Mouse (Mus musculus): ENCODE measurements at regions not wholly inside any gene's neighbourhood (a gene's known extent, or its start where the extent isn't known, plus 50 kb on each side); places are given as distances from the start of the nearest gene placed in this dataset.

DNA sequence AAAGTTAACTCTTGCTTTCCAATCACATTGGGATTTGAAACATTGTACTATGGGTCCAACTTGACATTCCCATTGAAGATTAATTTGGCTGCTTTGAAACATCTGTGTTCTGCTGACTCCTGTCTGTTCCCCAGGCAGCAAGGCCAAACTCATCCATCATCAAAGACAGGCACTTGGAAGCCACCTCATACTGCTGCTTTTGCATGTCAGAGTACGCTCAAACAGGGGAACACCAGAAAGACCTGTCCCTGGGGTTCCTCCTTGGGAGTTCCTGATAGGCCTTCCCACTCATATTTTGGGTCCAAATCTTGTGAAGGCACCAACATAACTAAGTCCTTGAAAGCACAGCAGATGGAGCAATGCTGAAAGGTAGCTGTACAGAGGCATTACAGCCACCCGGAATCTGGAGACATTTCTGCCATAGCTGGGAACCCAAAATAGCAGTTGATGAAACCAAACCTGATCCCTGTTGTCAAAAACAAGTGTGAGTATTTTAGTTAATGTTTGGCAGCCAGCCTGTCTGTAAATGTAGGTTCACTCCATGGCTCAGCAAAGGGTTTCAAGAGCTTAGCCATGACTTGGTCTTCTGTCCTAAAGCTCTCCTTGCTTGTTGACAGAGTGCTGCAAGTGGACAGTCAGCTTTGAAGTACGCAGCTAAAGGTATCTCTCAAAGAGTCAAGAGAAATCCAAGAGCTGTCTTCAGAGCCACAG lies 147.0 kb upstream of the Spag17 start:
- no peak for DNase-seq

DNA sequence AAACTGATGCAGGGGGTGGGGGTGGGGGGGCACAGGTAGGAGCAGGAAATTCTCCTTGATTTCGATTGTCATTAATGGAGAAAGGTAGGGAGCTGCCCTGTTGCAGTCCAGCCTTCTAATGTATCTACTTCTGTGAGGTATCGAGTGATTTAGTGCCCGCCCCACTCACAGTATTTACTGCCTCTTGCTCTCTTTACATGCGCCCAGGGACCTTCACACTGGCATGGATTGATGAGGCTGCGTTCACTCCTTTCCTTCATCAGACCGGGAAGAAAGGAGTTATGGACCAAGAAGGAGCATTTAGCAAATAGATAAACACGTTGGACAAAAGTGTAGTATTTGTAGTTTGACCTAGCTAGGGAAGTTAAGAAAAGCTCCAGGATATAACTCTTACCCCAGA lies 145.6 kb upstream of the Spag17 start:
- no peak for DNase-seq

DNA sequence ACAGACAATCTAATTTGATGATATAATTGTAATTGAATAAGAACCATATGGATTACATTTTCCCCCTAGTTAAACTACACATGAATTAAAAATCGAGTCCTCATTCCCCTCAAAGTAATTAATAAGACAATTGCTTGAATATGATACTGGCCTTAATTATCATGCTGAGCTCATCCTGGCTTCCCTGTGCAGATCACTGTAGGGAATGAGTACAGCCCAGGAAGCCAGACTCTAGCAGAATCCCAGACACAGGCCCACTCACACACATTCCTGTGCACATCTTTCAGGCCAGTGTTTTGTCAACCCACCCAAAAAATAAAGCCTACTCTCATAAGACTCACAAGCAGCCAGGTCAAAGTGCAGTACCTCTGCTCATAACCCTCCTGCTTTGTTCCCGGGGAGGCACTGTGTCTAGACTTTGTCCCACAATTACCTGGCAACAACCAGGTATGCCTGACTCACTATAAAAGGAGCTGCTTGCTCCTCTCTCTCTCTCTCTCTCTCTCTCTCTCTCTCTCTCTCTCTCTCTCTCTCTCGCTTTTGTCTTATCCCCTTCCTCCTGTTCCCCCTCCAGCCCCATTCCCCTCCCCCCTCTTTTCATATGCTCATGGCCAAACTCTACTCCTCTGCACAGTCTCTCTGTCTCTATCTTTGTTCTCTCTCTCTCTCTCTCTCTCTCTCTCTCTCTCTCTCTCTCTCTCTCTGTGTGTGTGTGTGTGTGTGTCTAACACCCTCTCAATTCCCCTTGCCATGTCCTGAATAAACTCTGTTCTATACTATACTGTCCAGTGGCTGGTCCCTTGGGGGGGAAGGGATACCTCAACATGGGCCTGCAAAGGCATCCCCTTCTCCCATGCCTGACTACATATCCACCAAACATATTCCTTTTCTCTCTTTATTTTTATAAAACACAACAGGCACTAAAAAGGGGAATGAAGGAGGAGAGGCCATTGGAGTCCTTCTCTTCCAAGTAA lies 143.7 kb upstream of the Spag17 start:
- no peak for DNase-seq

DNA sequence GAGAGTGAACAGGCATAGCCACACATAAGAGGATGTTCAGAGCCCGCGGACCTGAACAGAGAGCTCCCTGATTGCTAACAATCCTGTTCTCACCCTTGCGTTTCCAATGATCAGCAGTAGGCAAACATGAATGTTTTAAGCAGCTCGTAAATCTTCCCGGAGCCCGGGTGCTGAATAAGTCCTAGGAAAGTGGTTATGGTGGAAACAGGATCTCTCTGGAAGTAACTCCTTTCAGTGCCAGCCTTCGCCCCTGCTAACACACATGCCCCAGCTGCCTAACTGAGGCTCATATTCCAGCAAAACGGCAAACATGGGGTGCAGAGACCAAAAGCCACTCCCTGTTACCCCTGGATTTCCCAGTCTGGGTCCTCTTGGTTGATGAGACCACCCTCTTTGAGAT lies 135.5 kb upstream of the Spag17 start:
- no peak for DNase-seq

DNA sequence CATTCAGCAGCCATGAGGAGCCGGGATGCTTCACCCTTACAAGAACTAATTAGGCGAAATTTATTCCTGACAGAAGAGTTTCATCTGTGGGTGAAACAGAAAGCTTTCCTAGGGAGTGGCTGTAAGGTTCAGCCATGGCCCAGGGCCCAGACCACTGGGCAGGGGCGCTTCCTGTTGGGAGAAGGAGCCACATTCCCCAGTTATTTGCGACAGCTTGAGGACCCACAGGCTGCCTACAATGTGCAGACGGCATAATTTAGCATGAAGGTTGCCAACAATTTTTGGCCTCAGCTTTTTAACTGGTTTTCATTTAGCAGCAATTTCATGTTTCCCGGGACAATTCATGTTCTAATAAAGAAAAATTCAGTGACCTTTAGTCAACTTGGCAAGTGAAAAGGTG lies 106.7 kb upstream of the Spag17 start:
- no peak for DNase-seq

DNA sequence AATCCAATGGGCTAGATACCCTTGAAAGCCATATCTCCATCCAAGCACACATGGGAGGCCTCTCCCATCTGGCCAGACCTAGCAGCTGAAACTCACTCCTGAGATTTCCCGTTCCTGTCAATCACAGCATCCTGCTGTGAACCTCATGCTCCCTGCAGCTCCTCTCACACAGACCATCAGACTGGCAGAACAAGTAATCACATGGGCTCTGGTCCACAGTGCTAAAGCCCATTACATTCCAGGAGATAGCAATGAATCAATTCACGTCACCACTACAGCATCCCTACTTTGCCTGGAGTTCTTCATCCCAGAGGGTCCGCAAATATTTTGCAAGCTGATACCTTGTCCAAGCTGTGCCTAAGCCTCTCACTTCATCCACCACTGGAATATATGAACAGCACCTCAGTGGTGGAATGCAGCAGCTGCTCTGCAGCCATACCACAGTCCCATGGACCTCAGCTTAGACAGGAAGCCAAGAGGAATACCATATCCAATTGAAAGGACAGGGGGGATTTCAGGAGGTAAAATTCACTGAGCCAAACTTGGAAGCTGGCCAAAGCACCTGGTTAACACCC lies 99.2 kb upstream of the Spag17 start:
- DNase-seq, result no peak

DNA sequence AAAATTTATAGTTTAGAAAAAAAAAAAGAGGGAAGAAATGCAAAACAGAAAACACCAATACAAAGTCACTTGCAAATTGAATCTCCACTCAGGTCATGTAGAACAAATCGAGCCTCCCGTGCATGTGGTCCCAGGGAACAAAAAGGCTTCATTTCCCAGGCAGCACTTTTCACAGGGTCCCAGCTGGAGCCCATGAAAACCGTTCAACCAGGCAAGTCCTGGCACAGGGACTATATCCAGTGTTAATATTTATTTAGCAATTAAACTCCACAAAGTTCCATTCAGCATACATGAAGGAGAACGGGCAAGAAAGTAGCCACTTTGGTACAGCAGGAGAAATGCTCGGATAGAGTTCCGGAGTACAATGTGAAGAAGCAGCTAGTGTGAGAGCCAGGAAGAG lies 93.9 kb upstream of the Spag17 start:
- peak; percentile 61 to 76 for DNase-seq

DNA sequence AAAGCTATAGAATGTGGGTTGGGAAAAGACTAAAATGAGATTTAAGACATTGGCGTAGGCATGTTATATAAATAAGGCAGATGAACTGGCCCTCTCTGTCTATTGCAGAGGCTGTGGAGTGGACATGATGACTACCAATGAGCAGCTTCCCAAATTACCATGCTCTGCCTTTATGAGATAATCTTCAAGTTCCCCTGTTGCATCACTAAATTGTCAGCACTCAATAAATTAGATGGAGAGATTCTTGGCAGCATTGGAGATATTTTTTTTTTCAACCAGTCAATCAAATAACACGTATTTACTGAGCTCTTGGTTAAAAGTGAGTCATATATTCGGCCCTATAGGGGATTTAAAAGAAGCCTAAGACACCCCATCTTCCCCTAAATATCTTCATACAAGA lies 91.6 kb upstream of the Spag17 start:
- DNase-seq, result no peak

DNA sequence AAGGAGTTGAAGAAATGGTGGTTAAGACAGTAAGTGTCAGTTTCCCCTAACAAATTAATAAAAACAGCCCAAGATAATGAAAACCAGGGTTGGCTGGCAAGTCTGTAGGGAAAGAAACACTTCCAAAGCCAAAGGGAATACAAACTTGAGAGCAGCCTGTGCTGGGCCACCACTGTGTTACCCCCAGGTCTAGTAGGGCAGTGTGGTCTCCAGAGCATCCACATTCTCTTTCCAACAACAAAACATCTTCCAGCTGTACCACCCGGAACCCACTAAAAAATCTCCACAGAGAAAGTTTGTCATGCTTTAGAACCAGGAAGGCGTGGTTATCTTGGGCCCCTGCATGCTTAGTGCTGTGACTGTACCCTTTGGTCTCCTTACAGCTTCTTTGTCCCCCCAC lies 89.4 kb upstream of the Spag17 start:
- DNase-seq, result no peak

DNA sequence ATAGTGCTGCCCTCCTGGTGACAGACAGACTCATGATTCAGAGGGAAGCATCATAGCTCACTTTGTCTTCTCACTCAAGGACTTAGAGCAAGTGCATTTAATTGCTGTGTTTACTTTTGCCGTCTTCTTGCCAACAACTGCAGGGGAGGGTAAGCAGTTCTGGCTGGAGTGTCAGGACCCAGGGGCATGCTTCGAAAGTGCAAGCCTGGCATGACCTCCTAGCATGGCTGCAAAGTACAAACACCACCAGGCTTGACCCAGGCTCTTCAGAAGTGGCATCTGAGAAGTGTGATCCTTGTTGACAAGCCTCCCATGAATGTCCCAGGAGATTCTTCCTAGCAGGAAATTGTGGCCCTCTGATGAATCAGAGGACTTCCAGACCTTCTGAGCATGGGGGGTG lies 87.4 kb upstream of the Spag17 start:
- DNase-seq, result peak; percentile 11 to 70

DNA sequence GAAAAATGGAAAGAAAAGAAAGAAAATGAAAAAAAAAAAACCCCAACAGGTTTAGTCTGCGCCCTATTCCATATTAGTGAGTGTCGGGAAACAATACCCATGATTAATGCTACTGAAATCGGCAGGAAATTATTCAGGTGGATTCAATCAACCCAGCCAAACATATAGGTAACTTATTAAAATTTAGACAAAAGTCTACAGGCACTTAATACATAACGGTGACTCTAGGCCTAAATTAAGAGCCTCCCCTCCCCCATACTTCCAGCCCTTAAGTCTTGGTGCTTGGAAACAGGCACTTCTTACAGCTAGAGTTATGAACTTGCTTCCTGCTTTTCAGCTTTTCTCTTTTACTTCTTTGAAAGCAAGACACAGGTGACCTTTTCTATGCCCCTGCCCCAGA lies 74.7 kb upstream of the Spag17 start:
- DNase-seq, result no peak

DNA sequence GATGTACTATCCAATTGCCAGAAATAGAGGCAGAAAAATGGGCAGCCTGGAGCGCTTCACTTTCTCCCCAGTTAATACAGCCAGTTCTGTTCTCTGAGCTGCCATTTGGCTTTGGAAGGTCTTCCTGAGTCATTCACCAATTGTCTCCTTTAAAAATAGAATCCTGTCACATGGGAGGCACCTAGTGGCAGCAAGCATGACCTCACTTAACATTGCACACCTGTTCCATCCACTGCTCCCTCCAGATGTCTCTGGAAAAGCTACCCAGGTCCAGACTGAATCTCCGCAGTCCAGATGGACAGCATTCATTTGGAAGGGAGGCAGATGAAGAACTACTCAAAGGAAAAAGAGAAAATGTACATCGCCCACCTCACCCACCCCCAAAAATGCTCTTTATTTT lies 73.9 kb upstream of the Spag17 start:
- DNase-seq, result no peak

DNA sequence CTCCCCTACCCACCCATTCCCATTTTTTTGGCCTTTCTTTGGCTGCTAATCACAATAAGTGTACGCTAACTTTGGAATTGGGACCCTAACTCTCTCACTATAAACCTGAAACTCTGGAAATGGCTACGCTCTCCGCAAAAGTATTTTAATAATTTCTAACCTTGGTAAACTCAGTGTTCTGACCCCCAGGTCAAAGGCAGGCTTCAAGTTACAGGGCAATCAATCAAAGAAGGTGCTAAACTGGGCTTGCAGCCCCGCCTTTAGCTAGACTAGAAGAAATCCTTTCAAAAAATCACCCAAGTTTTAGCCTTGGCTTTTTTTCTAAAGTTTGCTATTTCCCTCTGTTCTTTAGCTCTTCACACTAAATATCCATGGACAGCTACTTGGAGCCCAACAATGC lies 72.4 kb upstream of the Spag17 start:
- no peak for DNase-seq

DNA sequence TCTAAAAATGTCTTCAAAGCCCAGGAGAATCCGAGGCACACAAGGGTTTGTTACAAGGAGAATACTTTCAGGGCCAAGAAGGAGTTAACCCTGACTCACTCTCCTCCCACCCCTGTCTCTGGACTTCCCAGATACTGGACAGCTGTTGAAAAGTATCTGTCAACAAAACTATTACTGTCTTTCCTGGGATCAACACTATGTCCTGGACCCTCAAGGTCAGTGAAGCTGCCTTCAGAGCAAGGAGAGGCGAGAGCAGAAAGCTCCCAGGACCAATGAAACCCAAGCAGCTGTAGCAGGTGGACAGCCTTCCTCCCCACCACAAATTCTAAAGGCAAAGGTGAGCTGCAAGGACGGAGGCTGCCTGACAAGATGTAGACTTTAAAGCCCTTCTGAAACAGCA lies 70.1 kb upstream of the Spag17 start:
- no peak for DNase-seq

DNA sequence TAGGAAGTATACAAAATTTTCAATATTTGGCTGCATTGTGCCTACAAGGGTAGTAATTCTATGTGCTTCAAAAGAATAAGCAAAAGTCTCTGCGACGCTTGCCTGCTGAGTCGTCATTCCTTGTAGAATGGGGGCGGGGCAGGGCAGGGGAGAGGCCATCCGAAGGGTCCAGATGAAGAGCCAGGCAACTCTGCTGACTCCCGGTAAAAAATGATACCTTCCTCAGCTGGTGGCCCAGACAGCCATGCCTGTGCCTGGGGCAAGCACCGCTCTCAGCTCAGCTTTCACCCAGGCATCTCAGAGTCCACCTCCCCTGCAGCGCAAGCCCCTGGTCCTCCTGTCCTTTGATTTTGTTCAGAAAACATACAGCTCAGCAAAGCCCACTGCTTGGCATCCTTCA lies 67.2 kb upstream of the Spag17 start:
- peak in 1 of 2 experiments; percentile 2 for DNase-seq

DNA sequence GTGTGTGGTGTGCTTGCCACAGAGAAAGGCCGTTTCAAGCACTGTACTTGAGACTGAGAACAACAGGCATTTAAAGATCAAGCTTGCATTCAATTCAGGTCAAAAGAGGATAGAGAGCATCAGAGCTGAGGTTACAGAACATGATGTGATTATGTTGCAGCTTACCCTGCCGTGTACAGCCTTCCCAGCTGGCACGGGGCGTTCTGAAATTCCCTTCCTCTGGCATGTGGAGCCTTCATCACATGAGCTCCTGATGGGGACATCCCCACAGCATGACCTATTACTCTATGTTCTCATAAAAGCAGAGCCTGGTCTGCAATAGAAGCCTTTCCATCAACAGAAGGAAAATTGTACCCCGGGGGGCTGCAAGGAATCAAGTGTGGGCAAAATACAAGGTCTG lies 62.5 kb upstream of the Spag17 start:
- DNase-seq, result no peak

DNA sequence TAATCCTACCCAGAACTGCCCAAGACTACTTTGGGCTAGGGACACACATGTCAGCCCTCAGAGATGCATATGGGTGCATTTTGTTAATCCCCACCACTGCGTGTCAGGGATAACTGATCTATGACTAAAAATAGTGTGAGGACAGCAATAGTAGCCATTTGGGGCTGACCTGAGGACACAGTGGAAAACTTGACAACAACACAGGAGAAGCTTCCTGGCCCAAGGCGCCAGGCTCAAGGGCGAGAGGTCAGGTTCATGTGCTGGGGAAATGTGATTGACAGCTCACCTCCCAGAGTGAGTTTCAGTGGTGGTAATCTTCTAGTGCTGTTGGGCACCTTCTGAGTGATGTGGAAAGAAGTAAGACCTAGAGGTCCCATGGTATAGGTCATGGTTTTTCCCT lies 62.0 kb upstream of the Spag17 start:
- no peak for DNase-seq
